Mouse (Mus musculus) cerebellum, postnatal 36 days (tissue): ENCODE measurements around the gene Asf1b.

Source experiments
- DNase-seq, 2 experiments: peaks; one replicate each; pipeline ENCODE4 v3.0.0; 2021 to 2022; ENCODE audit warnings: mixed read lengths in 2 of 2

Gene Asf1b

DNA sequence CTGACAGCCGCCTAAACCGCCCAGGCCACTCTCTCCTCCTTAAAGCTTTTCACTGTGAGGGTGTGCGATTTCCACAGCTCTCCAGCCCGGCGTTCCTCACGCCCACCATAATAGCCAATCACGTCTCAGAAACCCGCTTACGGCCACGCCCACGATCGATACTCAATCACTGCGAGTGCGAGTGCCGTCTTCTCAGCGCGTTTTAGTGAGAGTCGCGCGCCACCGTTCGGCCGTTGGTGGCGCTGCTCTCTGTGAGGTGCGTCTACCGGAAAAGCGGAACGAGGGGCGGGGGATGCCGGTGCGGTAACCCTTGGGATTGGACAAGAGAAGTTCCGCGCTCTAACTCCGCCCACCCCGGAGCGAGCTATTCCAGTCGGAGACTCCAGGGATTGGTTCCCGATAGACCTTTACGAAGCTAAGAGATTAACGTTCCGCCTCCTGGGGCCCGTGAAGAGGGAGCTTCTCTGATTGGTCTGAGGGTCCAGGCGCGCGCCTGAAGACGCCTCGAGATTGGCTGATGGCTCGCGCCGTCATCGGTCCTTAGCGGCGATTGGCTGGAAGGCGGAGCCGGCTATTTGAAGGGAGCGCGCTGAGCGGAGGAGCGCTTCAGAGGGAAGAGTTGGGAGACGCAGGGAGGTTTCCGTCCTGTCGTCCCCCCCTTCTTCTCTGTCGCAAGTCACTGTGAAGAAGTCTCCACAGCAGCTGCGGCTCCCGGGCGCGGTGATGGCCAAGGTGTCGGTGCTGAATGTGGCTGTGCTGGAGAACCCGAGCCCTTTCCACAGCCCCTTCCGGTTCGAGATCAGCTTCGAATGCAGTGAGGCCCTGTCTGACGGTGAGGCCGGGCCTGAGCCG is at the start of gene Asf1b, which contains the start of gene Gm10644:
Asf1b (plus strand) TSS at position 402 of the 852 bp plus-strand sequence.
Gm10644 (minus strand) TSS at position 100 of the 852 bp plus-strand sequence.
- DNase-seq: peak; percentile 97 to 99

DNA sequence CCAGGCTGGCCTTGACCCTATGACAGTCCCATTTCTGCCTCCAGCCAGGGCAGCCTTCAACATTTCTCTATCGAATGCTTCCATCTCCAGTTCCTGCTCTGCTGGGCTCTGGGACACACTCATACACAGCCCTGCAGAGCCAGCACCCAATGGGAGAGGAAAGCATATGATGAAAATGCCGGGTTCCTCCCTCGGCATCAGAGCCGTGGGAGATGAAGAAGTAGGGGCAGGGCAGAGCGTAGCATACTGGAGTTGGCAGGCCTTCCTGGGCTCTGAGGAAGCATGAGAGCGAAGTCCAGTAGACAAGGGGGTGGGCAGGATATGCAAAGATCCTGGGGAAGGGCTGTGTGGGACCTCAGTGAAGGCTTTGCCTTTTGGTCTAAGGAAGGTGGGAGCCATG is 46.7 kb upstream of the Asf1b start:
- DNase-seq: no peak

GRCm38 (mm10) chr8:83909311-83909710 is 46.0 kb upstream of the Asf1b start:
- DNase-seq: no peak

- DNase-seq: no peak
Measured at GRCm38 (mm10) chr8:83911809-83912731, 43.2 kb upstream of the Asf1b start.

DNA sequence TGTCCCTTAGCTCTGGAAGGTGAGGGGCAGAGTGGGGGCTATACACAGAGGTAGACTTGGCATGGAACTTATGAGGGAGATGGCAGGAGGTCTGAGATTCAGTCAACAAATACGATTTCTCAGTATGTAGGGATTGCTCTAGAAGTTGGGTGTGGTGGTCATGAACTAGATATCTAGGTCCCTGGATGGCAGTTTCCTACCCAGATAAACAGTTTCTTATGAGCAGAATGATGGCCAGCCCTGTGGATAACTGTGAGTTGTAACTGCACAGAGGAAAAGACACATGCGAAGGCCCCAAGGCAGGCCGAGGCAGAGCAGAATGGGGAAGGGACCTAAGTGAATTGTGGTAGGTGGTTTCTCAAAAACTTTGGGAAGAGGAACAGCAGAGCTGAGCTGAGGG is 41.1 kb upstream of the Asf1b start:
- no peak for DNase-seq

GRCm38 (mm10) chr8:83914860-83915259 is 40.4 kb upstream of the Asf1b start:
- no peak for DNase-seq

DNA sequence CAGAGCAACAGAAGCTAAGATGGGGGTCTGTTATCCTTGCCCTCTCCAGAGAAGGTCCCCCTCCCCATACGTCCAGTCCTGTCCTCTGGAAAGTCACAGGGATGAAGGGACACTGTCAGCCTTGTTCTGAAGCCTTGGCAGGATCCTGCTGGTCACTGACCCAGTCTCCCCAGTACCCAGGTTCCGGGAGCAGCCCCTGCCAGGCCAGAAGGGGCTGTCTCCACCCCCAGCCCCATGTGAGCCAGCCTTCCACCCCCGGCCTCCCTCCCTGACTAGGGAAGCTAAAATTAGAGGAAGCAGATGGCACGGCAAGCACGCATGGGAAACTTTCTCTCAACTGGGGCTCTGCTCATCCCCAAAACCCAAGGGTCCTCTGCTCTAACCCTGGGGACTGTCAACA is 39.3 kb upstream of the Asf1b start:
- DNase-seq: peak; percentile 38 to 60

DNA sequence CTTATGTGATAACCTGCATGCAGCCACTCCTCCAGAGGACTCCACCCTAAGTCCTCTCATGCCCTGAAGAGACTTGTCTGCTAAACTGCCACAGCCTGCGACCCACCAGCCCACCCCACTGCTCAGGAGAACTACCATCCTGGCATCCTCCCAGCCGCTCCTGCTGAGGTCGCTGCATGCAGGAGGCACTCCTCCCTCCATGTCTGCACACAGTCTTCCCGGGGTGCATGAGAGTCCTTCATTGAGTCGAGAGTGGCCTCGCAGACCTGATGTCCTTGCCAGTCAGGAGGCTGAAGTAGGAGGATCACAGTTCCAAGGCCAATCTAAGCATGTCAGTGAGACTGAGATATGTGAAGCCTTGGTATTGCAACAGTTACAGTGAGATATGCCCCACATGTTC is 37.7 kb upstream of the Asf1b start:
- DNase-seq: no peak

DNA sequence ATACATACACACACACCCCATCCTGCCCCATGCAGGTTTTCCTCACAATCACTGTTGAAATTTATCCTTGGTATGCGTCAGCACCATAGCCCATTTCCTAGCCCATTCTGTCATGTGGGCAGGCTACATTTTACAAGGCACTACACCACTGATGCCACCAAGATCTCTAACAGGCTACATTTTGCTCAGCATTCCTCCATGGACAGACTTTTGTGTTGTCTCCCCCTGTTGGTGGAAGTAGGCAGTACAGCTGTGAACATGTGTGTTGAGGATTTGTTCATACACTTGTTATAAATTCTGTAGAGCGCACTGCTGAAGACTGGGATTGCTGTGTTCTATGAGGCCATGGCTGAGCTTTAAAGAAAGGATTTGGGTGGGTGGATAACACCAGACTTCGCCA is 33.7 kb upstream of the Asf1b start:
- peak; percentile 83 to 92 for DNase-seq

DNA sequence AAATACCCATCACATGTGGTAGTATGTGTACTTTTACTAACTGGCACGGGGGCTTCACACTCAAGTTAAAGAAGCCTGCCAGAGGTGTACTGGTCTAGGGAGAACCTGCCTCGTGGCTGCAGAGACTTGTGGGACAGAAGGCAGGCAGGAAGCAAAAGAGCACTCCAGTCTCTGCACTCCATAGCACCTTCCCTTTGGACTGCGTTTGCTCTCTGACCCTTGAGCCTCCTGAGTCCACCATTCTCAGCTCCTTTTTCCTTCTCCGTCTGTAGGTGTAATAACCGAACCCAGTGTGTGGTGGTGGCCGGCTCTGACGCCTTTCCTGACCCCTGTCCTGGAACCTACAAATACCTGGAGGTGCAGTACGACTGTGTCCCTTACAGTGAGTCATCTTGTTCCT is 32.6 kb upstream of the Asf1b start:
- DNase-seq: no peak

GRCm38 (mm10) chr8:83924585-83924984 is 30.7 kb upstream of the Asf1b start:
- DNase-seq: no peak

- peak in 1 of 2 experiments; percentile 2 for DNase-seq
Measured at GRCm38 (mm10) chr8:83926266-83926665, 29.0 kb upstream of the Asf1b start.

DNA sequence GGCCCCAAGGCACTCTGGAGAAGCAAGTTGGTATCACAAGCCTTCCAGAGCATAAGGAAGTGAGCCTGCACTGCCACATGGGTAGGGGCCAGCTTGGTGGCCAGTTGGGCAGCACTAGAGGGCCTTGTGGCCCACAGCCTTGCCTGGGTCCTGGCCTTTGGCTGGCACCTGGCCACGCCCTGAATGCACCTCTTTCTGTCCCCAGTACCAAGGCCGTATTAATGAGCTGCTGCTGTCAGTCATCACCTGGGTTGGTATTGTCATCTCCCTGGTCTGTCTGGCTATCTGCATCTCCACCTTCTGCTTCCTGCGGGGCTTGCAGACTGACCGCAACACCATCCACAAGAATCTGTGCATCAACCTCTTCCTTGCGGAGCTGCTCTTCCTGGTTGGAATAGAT is 21.1 kb upstream of the Asf1b start:
- DNase-seq: no peak

DNA sequence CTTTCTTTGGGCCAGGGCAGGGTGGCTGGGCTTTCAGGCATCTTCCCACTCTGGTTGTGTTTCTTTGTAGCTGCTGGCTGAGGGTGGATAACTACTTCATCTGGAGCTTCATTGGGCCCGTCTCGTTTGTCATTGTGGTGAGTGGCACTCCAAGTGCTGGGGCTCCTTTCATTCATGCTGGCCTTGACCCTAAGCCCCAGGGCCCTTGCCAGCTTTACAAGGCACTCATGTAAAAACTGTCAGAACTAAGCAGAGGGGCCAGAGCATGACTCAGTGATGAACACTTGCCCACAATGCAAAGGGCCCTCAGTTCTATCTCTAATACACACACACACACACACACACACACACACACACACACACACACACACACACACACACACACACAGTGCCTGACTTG is 20.3 kb upstream of the Asf1b start:
- DNase-seq: no peak

DNA sequence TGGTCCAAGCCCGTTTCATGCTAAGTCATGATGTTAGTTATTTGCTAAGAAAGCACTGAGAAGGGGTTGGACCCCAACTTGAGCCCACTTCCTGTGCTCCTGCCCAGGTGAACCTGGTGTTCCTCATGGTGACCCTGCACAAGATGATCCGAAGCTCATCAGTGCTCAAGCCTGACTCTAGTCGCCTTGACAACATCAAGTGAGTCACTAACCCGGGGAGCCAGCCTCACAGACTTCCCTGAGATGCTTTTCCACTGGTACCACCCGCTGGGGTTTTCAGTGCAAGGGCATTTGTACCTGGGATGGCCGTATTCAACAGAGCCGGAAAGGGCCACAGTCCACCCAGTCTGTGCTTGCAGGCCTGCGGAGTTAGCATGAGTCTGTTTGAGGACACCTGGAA is 19.9 kb upstream of the Asf1b start:
- DNase-seq: no peak

DNA sequence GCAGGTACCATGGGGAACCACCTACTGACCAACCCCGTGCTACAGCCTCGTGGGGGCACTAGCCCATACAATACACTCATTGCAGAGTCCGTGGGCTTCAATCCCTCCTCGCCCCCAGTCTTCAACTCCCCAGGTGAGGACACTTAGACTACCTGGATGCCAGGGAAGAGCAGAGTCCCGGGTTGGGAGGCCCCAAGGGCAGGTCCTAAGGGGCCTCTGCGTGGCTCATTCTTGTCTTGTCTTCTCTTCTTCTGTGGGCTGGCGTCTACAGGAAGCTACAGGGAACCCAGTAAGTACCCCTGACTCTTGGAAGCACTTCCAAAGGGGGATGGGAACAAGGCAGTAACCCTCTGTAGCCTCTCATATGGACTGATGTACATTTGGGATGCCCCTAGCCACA is 17.7 kb upstream of the Asf1b start:
- peak in 1 of 2 experiments; percentile 1 for DNase-seq

GRCm38 (mm10) chr8:83938330-83938729 is 17.0 kb upstream of the Asf1b start:
- peak in 1 of 2 experiments; percentile 12 for DNase-seq

DNA sequence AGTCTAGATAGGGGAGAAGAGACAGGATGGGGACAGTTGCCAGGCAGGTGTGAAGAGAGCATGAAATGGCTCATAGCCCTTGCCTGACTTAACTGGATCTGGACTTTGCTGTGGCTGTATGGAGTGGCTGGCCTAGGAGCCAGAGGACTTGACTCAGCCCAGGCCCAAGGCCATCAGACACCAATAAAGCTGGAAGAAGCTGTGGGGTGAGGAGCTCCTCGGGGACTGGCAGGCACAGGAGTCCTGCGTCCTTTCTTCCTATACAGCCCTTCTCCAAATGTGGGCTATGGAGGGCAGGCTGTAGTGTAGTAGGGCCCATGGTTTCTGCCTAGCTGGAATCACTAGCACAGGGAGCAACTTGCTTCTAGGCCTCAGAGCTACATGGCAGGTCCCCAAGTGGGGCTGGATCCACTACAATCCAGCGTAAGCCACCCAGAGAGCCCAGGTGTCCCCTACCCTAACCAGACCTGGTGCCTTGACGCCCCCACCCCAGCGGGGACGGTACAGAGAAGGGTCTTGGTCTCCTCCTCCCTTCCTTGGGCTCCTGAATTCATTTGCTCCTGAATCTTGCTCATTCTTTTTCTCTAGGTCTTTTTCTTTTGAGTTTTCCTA is 14.1 kb upstream of the Asf1b start:
- no peak for DNase-seq

- no peak for DNase-seq
Measured at GRCm38 (mm10) chr8:83942446-83942845, 12.9 kb upstream of the Asf1b start.

DNA sequence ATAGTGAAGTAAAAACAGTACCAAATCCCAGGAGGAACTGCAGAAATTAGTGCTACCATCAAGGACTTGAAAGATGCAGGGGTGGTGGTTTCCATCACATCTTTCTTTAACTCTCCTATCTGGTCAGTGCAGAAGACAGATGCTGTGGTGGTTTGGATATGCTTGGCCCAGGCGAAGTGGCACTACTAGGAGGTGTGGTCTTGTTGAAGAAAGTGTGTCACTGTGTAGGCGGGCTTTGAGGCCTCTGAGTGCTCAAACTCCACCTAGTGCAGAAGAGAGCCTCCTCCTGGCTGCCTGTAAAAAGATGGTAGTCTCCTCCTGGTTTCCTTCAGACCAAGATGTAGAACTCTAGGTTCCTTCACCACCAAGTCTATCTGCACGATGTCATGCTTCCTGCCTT is 9.8 kb upstream of the Asf1b start:
- no peak for DNase-seq

DNA sequence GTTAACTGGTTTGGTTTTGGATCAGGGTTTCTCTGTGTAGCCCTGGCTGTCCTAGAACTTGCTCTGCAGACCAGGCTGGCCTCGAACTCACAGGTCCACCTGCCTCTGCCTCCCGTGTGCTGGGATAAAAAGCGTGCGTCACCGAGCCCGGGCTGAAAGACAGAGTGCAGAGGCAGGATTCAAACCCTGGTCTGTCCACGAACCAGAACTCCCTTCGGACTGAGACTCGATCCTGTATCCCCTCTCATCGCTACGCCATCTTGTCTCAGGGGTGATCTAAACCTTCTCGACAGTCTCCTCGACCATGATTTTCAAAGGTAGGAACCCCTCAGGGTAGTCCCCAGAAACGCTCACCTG is 580 bp upstream of the Asf1b start:
- no peak for DNase-seq

DNA sequence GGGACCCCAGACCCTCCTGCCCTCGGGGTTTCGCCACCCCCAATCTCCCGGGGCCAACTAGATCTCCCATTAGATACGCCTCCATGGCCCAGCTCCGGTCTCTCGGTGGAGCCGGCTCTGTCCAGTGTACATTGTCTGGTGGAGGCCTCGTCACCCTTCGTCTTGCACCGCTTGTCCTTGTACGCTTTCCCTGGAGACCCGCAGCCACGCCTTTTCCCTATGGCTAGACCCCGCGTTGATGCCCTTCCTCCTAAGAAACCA is 581 bp downstream of the Asf1b start:
- no peak for DNase-seq

GRCm38 (mm10) chr8:83956789-83957188 is 1.5 kb downstream of the Asf1b start:
- DNase-seq: no peak
